Mouse (Mus musculus) embryonic facial prominence, embryonic 11.5 days (tissue): ENCODE results near the gene Snx10. TPM values are rescaled to one million over a fixed set of nuclear protein-coding genes. Genes with fewer than 3 reads are reported as not detected.
"Not testable (repeated sequence)": the region's sequence is repeated elsewhere in the genome, so short reads cannot be mapped to it uniquely, and the experiment has no call there.

Source experiments
- ATAC-seq: fragments of 200-750 bp; cut with Nextera tagmentation; replicated peaks from 2 replicates; pipeline ENCODE4 v1.8.0; 2017; ENCODE audit warnings: low read depth; ENCODE audit not compliant: insufficient number of reproducible peaks, low FRiP score, low TSS enrichment
- DNase-seq: peaks from one replicate; pipeline ENCODE4 v3.0.0-alpha.2; 2015; ENCODE audit warnings: low spot score
- H3K27ac ChIP-seq: fragments of 300-500 bp; sonication (generic); replicated peaks from 2 replicates; pipeline ENCODE4 v1.5.1; 2014; ENCODE audit warnings: mild to moderate bottlenecking, low read depth, low read length, control low read depth
- H3K27me3 ChIP-seq: fragments of 300-500 bp; sonication (generic); 2 replicates; pipeline ENCODE4 v1.6.1; 2014; ENCODE audit warnings: mild to moderate bottlenecking, low read length, moderate library complexity, mixed read lengths; ENCODE audit not compliant: control insufficient read depth, insufficient read depth
- H3K36me3 ChIP-seq: fragments of 300-500 bp; sonication (generic); replicated peaks from 2 replicates; pipeline ENCODE4 v1.6.1; 2014; ENCODE audit warnings: low read depth, mild to moderate bottlenecking, low read length, moderate library complexity, mixed read lengths; ENCODE audit not compliant: control insufficient read depth, insufficient read depth
- H3K4me1 ChIP-seq: fragments of 300-500 bp; sonication (generic); 2 replicates; pipeline ENCODE4 v1.6.1; 2014; ENCODE audit warnings: low read length, mixed read lengths; ENCODE audit not compliant: control insufficient read depth, insufficient read depth
- H3K4me2 ChIP-seq: fragments of 300-500 bp; sonication (generic); 2 replicates; pipeline ENCODE4 v1.6.1; 2014; ENCODE audit warnings: low read depth, mild to moderate bottlenecking, control low read depth, low read length, moderate library complexity
- H3K4me3 ChIP-seq: fragments of 300-500 bp; sonication (generic); 2 replicates; pipeline ENCODE4 v1.5.1; 2014; ENCODE audit warnings: low read depth, low read length, control low read depth
- H3K9ac ChIP-seq: fragments of 300-500 bp; sonication (generic); replicated peaks from 2 replicates; pipeline ENCODE4 v1.6.1; 2014; ENCODE audit warnings: mild to moderate bottlenecking, control low read depth, low read length
- H3K9me3 ChIP-seq: fragments of 300-500 bp; sonication (generic); replicated peaks from 2 replicates; pipeline ENCODE4 v1.6.1; 2016; ENCODE audit warnings: mild to moderate bottlenecking, low read length, inconsistent platforms, mixed read lengths; ENCODE audit not compliant: control insufficient read depth
- WGBS: fragments of 180-500 bp; shearing (Covaris S2); extraction: QIAGEN DNeasy Blood & Tissue Kit; methylation state at CpG from one replicate; pipeline ENCODE4 v1.1.7; 2014; 5-methylcytosine and 5-hydroxymethylcytosine counted together
- polyA plus RNA-seq: library from polyadenylated mRNA; unstranded; fragments of >200 nt; fragmentation: Nextera tagmentation; extraction: Ambion mirVana; gene quantifications from 2 replicates; pipeline ENCODE4 v1.2.1, GENCODE M21; 2014

Snx10 gene
- 26.5 and 27.5 TPM in 2 replicates for polyA plus RNA-seq

- peak within 1 kb of the TSS; percentile 66 for H3K9ac ChIP-seq
- H3K4me3 ChIP-seq: peak within 1 kb of the TSS; percentile 61
- H3K27ac ChIP-seq: no peak within 1 kb of the TSS
- no peaks in the 10 kb centered on the region for H3K9me3 ChIP-seq
- 0% methylated on average over 47 of the region's 47 CpGs for WGBS
- H3K27me3 ChIP-seq: no peaks in the 10 kb centered on the region
- DNase-seq (peak; percentile 70), ATAC-seq (peak; percentile 77)
- H3K36me3 ChIP-seq: no peaks in the 10 kb centered on the region
- H3K4me1 ChIP-seq: no peaks in the 10 kb centered on the region
- peak within 1 kb of the TSS; percentile 74 for H3K4me2 ChIP-seq
Observed at GRCm38 (mm10) chr6:51523807-51524320, at the start of gene Snx10. Gene Snx10 (plus strand): TSS chr6:51523901.

GRCm38 (mm10) chr6:51479136-51479731 lies 44.5 kb upstream of the Snx10 start:
- Histone ChIP-seq H3K4me2 (no peak overlapping the region), H3K27ac (no peak overlapping the region), H3K36me3 (peaks cover 42% of the 10 kb centered on the region), H3K9me3 (no peaks in the 10 kb centered on the region), H3K9ac (no peak overlapping the region), H3K4me1 (no peaks in the 10 kb centered on the region; the same call in 1 of the 2 replicates), H3K4me3 (no peak overlapping the region), H3K27me3 (no peaks in the 10 kb centered on the region)
- 94% methylated on average over 4 of the region's 4 CpGs for WGBS
- no peak for DNase-seq
- no peak for ATAC-seq

- ATAC-seq: no peak
- 92% methylated on average over 8 of the region's 8 CpGs for WGBS
- Histone ChIP-seq H3K27me3 (no peaks in the 10 kb centered on the region), H3K9me3 (no peaks in the 10 kb centered on the region), H3K4me2 (no peak overlapping the region), H3K36me3 (peaks cover 30% of the 10 kb centered on the region), H3K4me3 (no peak overlapping the region), H3K4me1 (no peaks in the 10 kb centered on the region; the same call in 1 of the 2 replicates), H3K27ac (no peak overlapping the region), H3K9ac (no peak overlapping the region)
- DNase-seq: no peak
Observed at GRCm38 (mm10) chr6:51481548-51481947, 42.2 kb upstream of the Snx10 start.

- Histone ChIP-seq H3K27me3 (no peaks in the 10 kb centered on the region), H3K4me2 (no peak overlapping the region), H3K27ac (no peak overlapping the region), H3K9me3 (no peaks in the 10 kb centered on the region), H3K4me1 (no peaks in the 10 kb centered on the region; the same call in 1 of the 2 replicates), H3K4me3 (no peak overlapping the region), H3K36me3 (peaks cover 24% of the 10 kb centered on the region), H3K9ac (no peak overlapping the region)
- no peak; the same call in 1 of the 2 replicates for ATAC-seq
- WGBS: 93% methylated on average over 3 of the region's 3 CpGs
- DNase-seq: no peak
Observed at GRCm38 (mm10) chr6:51483861-51484260, 39.8 kb upstream of the Snx10 start.

- WGBS: 86% methylated on average over 8 of the region's 8 CpGs
- peaks cover 19% of the 10 kb centered on the region for H3K36me3 ChIP-seq
- not testable (repeated sequence) for H3K4me3 ChIP-seq, H3K9me3 ChIP-seq, ATAC-seq, H3K9ac ChIP-seq, DNase-seq, H3K4me2 ChIP-seq, H3K27ac ChIP-seq, H3K4me1 ChIP-seq, H3K27me3 ChIP-seq
Observed at GRCm38 (mm10) chr6:51484556-51484955, 39.1 kb upstream of the Snx10 start.

GRCm38 (mm10) chr6:51485646-51486045 lies 38.1 kb upstream of the Snx10 start:
- Histone ChIP-seq H3K4me1 (no peaks in the 10 kb centered on the region), H3K9ac (no peak overlapping the region), H3K36me3 (peaks cover 11% of the 10 kb centered on the region), H3K4me3 (no peak overlapping the region), H3K4me2 (no peak overlapping the region), H3K9me3 (no peaks in the 10 kb centered on the region), H3K27me3 (no peaks in the 10 kb centered on the region), H3K27ac (no peak overlapping the region)
- no peak for DNase-seq
- 54% methylated on average over 2 of the region's 2 CpGs for WGBS
- ATAC-seq: no peak

- Histone ChIP-seq H3K9me3 (no peaks in the 10 kb centered on the region), H3K4me1 (no peaks in the 10 kb centered on the region), H3K27ac (no peak overlapping the region), H3K36me3 (peaks cover 7% of the 10 kb centered on the region), H3K4me2 (no peak overlapping the region), H3K9ac (no peak overlapping the region), H3K4me3 (no peak overlapping the region), H3K27me3 (no peaks in the 10 kb centered on the region)
- 69% methylated on average over 7 of the region's 7 CpGs for WGBS
- no peak for DNase-seq
- no peak for ATAC-seq
Observed at GRCm38 (mm10) chr6:51486076-51486710, 37.5 kb upstream of the Snx10 start.

GRCm38 (mm10) chr6:51486731-51487130 lies 37.0 kb upstream of the Snx10 start:
- Histone ChIP-seq H3K36me3 (peaks cover 7% of the 10 kb centered on the region), H3K4me3 (no peak overlapping the region), H3K27me3 (no peaks in the 10 kb centered on the region), H3K9ac (no peak overlapping the region), H3K4me2 (no peak overlapping the region), H3K9me3 (no peaks in the 10 kb centered on the region), H3K27ac (no peak overlapping the region), H3K4me1 (no peaks in the 10 kb centered on the region)
- ATAC-seq (no peak), DNase-seq (no peak)
- 89% methylated on average over 5 of the region's 5 CpGs for WGBS
